Mouse (Mus musculus) right cerebral cortex, adult 18-20 months (tissue): ENCODE data around the gene Gabra4.
"Not testable (repeated sequence)": the region's sequence is repeated elsewhere in the genome, so short reads cannot be mapped to it uniquely, and the experiment has no call there.

Experiments used
- DNase-seq: peaks from one replicate; pipeline ENCODE4 v3.0.0; 2022; ENCODE audit warnings: mixed read lengths

The Gabra4 gene

GRCm38 (mm10) chr5:71658115-71658497 lies at the start of gene Gabra4:
Gene Gabra4 (minus strand): TSS chr5:71658308.
- DNase-seq: peak; percentile 41

DNA sequence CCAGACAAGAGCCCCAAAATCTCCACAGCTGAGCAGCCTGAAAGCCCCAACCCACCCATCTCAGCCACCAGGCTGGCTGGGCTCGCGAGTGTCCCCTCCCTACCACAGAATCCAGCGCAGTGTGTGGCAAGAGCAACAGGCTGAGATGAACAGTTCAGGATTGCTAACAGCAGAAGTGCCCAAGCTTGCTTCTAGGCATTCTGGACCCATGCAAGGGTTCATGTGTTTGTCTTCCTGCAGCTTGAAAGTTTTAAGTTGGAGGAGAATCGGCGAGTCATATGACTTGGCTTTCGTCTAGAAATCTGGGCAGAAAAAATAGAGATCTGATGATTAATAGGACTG lies 43.1 kb upstream of the Gabra4 start:
- DNase-seq: no peak

DNA sequence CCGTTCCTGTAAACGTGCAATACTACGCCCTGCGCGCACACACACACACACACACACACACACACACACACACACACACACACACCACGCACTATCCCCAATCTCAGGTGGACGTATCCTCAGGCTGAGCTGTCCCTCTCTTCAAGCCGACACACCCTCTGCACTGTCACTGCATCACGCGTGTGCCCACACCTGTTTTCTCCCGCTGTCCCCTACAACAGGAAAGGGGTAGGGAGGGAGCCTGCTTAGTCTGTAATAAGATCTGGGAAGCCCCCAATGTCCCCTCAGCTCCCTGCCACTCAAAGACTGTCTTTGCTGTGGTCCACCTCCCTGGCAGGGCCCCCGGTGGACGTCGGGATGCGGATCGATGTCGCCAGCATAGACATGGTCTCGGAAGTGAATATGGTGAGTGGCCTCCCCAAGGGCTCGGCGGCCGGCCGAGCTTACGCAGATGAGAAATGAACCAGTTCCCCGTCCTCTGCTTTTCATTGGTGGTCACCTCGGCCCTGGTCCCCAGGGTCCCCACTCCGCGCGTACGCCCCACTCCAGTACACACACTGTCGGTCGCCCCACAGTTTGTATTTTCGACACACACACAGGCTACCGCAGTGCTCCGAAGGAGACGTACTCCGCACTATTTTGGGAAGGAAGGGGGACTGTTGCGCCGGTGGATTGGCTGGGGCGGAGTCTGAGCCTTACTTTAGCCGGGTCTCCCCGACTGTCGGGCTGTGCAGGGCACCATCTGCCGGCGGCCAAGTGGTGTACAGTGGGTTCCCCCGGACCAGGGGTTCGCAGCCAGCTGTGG lies 42.6 kb upstream of the Gabra4 start:
- DNase-seq: peak; percentile 79

- DNase-seq: peak; percentile 82
These were observed 41.8 kb upstream of the Gabra4 start for GRCm38 (mm10) chr5:71699696-71700467.

- DNase-seq: peak; percentile 19
These were observed 7.5 kb upstream of the Gabra4 start for GRCm38 (mm10) chr5:71665593-71665992.

- peak; percentile 76 for DNase-seq
These were observed 510 bp downstream of the Gabra4 start, which contains the start of gene Gabrb1 for GRCm38 (mm10) chr5:71657482-71658114. Gene Gabrb1 (plus strand): TSS chr5:71658113.

GRCm38 (mm10) chr5:71656771-71657170 lies 1.3 kb downstream of the Gabra4 start:
- peak; percentile 64 for DNase-seq

DNA sequence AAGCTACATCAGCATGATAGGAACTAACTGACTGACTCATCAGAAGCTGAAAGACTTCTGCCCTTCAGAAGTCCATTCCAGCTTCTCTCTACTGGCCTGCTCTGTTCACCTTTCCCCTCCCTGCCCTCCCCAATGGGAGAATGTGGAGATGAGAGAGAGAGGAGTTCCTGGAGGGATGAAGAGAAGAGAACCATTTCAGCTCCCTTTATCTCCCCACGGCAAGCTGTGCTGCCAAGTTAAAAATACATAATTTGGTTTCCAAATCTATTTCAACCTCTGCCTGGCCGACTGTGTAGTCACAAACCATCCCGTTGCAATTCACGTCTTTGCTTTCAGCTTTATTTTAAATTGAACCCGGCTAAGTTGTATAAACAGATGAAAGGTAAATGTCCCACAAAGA lies 4.1 kb downstream of the Gabra4 start:
- peak; percentile 31 for DNase-seq

- no peak for DNase-seq
These were observed 10.0 kb downstream of the Gabra4 start for GRCm38 (mm10) chr5:71648108-71648507.

DNA sequence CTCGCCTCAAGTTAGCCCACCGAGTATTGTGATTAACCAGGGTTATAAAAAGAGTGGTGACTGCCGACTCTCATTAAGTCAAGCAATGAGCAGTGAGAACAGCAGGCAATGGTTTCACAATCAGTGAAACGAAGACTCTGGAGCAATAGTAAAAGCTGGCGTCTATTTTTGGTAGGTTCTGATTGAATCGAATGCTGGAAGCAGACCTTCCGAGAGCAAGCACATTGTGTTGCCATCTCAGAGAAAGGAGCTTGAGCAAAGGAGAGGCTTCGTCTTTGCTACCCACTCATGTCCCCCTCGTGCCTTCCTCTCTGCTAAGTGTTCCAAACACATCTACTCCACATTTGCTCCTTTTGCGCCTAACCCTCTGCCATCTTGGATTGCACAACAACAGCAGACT lies 18.3 kb downstream of the Gabra4 start:
- no peak for DNase-seq

DNA sequence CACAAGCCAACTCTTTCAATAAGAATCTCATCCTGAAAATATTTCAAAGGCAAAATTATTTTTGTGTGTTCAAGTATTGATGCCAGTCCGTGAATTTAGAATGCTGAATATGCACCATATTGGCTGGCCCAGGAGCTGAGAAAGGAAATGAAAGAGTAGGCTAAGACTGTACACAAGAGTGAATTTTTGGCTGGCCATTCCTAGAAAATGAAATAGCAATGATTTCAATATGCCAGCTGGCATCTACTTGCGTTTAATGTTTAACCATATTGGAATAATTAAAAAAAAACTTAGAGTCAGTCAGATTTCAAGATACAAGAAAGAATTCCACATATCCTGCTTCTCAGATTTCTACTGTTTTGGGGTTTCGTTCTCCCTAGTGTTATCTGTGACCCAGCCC lies 30.3 kb downstream of the Gabra4 start:
- no peak for DNase-seq

GRCm38 (mm10) chr5:71616734-71617133 lies 41.4 kb downstream of the Gabra4 start:
- no peak for DNase-seq

DNA sequence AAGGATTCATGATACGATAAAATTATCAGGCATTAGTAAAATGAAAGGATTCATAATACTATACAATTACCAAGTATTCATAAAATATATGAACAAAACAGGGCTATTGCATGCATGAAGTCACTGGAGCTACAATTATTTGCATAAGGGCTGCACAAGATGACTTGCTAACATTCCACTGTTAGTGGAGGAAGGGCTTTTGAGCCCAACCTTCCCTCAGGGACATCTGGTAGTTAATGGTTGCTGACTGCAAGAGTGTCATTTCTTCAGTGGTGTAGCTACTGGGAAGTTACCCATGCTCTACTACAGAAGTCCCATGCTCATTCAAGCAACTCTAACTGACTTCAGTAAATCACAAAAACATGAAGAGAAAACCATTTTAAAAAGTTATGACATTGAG lies 43.8 kb downstream of the Gabra4 start:
- DNase-seq: no peak

DNA sequence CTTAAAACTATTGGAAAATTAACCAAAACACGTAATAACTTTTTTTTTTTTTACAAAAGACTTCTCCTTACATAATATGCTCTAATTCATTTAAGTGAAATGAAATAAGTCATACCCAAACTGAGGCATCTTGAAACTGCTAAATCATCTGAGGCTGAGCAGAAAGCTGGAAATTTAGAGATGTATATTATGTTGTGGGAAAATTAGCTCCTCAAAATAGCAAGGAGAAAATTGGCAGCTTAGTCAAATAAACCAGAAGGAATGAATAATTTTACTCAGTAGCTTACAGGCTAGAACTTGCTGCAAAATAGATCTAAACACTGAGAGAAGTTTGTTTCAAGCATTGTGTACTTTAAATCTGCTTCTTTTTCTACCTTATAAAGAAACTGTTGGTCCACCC lies 49.4 kb downstream of the Gabra4 start:
- DNase-seq: no peak

DNA sequence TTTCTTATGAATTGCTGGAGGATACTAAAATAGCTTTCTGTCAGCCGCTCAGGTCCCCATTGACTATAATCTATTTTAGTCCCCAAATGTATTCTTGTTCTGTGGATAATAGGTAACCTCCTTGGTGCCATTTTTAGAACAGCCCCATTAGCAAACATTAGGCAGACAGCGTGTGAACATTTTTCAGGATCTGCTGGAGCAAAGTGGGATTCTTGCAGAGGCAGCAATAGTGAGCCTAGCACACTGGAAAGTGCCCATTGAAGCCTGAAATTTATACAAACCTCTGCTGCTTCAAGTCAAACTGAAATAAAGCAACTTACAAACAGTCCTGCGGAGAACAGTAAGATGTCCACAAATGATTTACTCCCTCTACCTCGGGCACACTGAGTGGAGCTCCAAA lies 51.2 kb downstream of the Gabra4 start:
- no peak for DNase-seq

DNA sequence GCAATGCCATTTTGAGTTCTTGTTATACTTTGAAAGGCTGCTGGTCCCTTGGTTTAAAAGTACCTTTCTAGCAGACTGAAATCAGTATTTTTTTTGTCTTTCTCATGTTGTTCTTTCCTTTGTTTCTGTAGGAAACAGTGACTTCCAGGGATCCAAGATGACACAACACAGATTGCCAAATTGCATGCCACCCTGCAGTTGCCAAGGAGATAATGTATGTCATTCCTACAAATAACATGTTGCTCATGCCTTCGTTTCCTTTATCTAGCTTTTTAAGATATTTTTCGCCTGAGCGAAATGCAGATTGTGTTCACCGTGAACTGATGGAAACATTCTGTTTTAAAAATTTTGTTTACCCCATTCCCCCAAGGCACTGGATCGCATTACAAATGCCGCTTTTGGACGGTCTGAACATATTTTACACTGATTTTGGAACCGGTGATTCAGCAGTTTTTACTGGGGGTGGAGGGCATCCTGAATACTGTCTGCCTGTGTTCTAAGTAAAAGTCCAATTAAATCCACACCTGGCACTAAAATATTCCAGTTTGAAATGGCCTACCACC lies 53.9 kb downstream of the Gabra4 start:
- DNase-seq: peak; percentile 42

GRCm38 (mm10) chr5:71595321-71595720 lies 62.8 kb downstream of the Gabra4 start:
- DNase-seq: no peak

DNA sequence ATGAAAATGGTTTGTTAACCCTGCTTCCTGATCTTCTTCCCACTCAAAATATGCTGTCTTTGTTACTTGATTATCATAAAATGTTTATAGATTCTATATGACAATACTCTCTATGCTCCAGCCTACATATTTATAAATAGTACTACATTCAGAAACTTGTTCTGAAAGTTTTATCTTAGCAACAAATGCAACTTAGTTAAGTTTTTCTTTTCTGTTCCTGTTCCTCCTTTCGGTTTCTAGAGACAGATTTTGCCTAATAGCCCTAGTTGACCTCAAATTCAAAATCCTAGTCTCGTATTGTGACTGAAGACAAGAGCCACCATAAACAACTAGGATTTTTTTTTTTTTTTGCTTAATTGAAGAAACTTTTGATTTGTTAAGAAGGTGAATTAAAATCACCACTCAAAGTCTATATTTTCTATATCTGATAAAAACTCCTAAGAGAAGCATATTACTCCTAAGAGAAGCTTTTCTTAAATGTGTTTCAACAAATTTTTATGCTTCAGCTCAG lies 64.3 kb downstream of the Gabra4 start:
- no peak for DNase-seq

- DNase-seq: no peak
These were observed 86.4 kb downstream of the Gabra4 start for GRCm38 (mm10) chr5:71571646-71572237.

GRCm38 (mm10) chr5:71548079-71548478 lies 110.0 kb downstream of the Gabra4 start, which contains the start of gene Cox7b2:
Gene Cox7b2 (minus strand): TSS chr5:71548205.
- no peak for DNase-seq

- peak; percentile 28 for DNase-seq
These were observed 112.6 kb downstream of the Gabra4 start for GRCm38 (mm10) chr5:71545554-71545953.

GRCm38 (mm10) chr5:71525486-71525885 lies 132.6 kb downstream of the Gabra4 start:
- DNase-seq: not testable (repeated sequence)
